Mouse (Mus musculus) liver, embryonic 14.5 days (tissue): ENCODE data around the gene Cd5. TPM values are rescaled to one million over a fixed set of nuclear protein-coding genes. Genes with fewer than 3 reads are reported as not detected.

Experiments
- ATAC-seq: fragments of 200-750 bp; cut with Nextera tagmentation; 2 replicates; pipeline ENCODE4 v1.8.0; 2017; ENCODE audit warnings: moderate number of reproducible peaks, mild to moderate bottlenecking, moderate library complexity; ENCODE audit not compliant: insufficient read depth
- DNase-seq, 3 experiments: peaks; one replicate each; pipeline ENCODE4 v3.0.0-alpha.2; 2012 to 2013; ENCODE audit warnings: low read depth in 3 of 3, low spot score in 3 of 3
- H3K27ac ChIP-seq: fragments of 300-500 bp; sonication (generic); 2 replicates; pipeline ENCODE4 v1.5.1; 2014; ENCODE audit warnings: moderate library complexity, mild to moderate bottlenecking, control low read depth, inconsistent platforms
- H3K27me3 ChIP-seq: fragments of 300-500 bp; sonication (generic); 2 replicates; pipeline ENCODE4 v1.6.1; 2014; ENCODE audit warnings: mild to moderate bottlenecking, low read length, moderate library complexity; ENCODE audit not compliant: control insufficient read depth, insufficient read depth
- H3K36me3 ChIP-seq: fragments of 300-500 bp; sonication (generic); replicated peaks from 2 replicates; pipeline ENCODE4 v1.6.1; 2014; ENCODE audit warnings: low read depth; ENCODE audit not compliant: control insufficient read depth, insufficient read depth
- H3K4me1 ChIP-seq, 2 experiments: fragments of 200-500 bp in 1 of 2; fragments of 300-500 bp in 1 of 2; sonication (generic) in 1 of 2; replicated peaks; 2 replicates each; pipeline ENCODE4 v1.6.1; 2012 to 2014; ENCODE audit warnings: antibody characterized with exemption in 1 of 2, inconsistent platforms in 1 of 2, low read length in 1 of 2; ENCODE audit not compliant: control insufficient read depth in 2 of 2, insufficient read depth in 2 of 2
- H3K4me2 ChIP-seq: fragments of 300-500 bp; sonication (generic); 2 replicates; pipeline ENCODE4 v1.6.1; 2014; ENCODE audit warnings: low read depth, mild to moderate bottlenecking, control low read depth, moderate library complexity
- H3K4me3 ChIP-seq, 2 experiments: fragments of 200-500 bp in 1 of 2; fragments of 300-500 bp in 1 of 2; sonication (generic) in 1 of 2; 2 replicates each; pipeline ENCODE4 v1.5.1; 2012 to 2014; ENCODE audit warnings: low read depth in 2 of 2, low read length in 2 of 2, mild to moderate bottlenecking in 2 of 2, control low read depth in 1 of 2, inconsistent platforms in 1 of 2, moderate library complexity in 1 of 2; ENCODE audit not compliant: insufficient read depth in 1 of 2
- H3K9ac ChIP-seq: fragments of 300-500 bp; sonication (generic); replicated peaks from 2 replicates; pipeline ENCODE4 v1.6.1; 2014; ENCODE audit warnings: mild to moderate bottlenecking, control low read depth, moderate library complexity
- H3K9me3 ChIP-seq: fragments of 300-500 bp; sonication (generic); 2 replicates; pipeline ENCODE4 v1.6.1; 2016; ENCODE audit warnings: low read length, mixed read lengths; ENCODE audit not compliant: control insufficient read depth
- CTCF ChIP-seq: IDR thresholded peaks from 2 replicates; pipeline ENCODE4 v1.5.1; 2016; ENCODE audit warnings: antibody characterized with exemption, low read depth, control low read depth
- EP300 ChIP-seq: IDR thresholded peaks from 2 replicates; pipeline ENCODE4 v1.6.1; 2016; ENCODE audit warnings: antibody characterized with exemption, low read depth
- WGBS: fragments of 180-500 bp; shearing (Covaris S2); extraction: QIAGEN DNeasy Blood & Tissue Kit; methylation state at CpG from one replicate; pipeline ENCODE4 v1.1.7; 2014; ENCODE audit not compliant: insufficient replicate concordance; 5-methylcytosine and 5-hydroxymethylcytosine counted together
- polyA plus RNA-seq, 2 experiments: library from polyadenylated mRNA; depleted of rRNA in 1 of 2; stranded (reverse) in 1 of 2; unstranded in 1 of 2; fragments of >200 nt; fragmentation: Nextera tagmentation in 1 of 2; extraction: Ambion mirVana in 1 of 2; gene quantifications; 2 replicates each; pipeline versions ENCODE4 v1.2.1 to v1.2.3; 2012 to 2014

The Cd5 gene
- polyA plus RNA-seq, 2 experiments: 0.02 to 0.04 TPM

DNA sequence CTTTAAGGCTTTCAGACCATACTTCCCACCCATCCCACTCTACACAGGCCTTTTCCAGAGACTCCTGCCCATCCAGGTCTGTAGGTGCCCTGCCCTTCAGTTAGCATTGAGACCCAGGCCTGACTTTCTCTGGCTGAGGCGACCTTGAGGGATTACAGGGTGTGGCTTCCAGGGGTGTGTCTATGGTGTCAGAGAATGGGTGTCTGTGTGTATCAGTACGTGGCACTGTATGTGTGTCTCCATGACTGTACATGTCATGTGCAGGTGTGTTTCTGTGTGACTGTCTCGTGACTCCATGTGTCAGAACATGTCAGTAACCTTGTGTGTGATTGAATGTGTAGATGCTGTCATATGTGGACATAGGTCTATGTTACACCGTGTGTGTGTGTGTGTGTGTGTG, 67.5 kb downstream of the Cd5 start:
- TF ChIP-seq CTCF: no peak
- no peak for TF ChIP-seq EP300
- H3K4me2 ChIP-seq: no peak overlapping the region
- no peaks in the 10 kb centered on the region for H3K36me3 ChIP-seq
- no peak overlapping the region for H3K27ac ChIP-seq
- H3K9ac ChIP-seq: no peak overlapping the region
- H3K4me1 ChIP-seq: peaks cover 0 to 9% of the 10 kb centered on the region in 2 experiments; a peak in 2 of 4 replicates
- no peak for ATAC-seq
- no peaks in the 10 kb centered on the region for H3K27me3 ChIP-seq
- no peaks in the 10 kb centered on the region for H3K9me3 ChIP-seq
- DNase-seq: no peak
- no peak overlapping the region for H3K4me3 ChIP-seq
- WGBS: 48% methylated on average over 4 of the region's 4 CpGs

Other genes starting within 250 kb of the Cd5 start
- gene Cpsf7, start 213.7 kb downstream of the Cd5 start, polyA plus RNA-seq (2012; rRNA removed): 16.2 and 22.9 TPM in 2 replicates
- gene Cpsf7, start 213.7 kb downstream of the Cd5 start, polyA plus RNA-seq (2014; fragmentation: Nextera tagmentation; extraction: Ambion mirVana): 12.8 and 14.1 TPM in 2 replicates
- gene Sdhaf2, start 212.9 kb downstream of the Cd5 start, polyA plus RNA-seq (2012; rRNA removed): 16.8 and 20.5 TPM in 2 replicates
- 26.9 and 31.0 TPM in 2 replicates for gene Sdhaf2, start 212.9 kb downstream of the Cd5 start, polyA plus RNA-seq (2014; fragmentation: Nextera tagmentation; extraction: Ambion mirVana)
- 9.7 and 15.6 TPM in 2 replicates for gene Tmem216, start 182.8 kb downstream of the Cd5 start, polyA plus RNA-seq (2012; rRNA removed)
- gene Tmem216, start 182.8 kb downstream of the Cd5 start, polyA plus RNA-seq (2014; fragmentation: Nextera tagmentation; extraction: Ambion mirVana): 13.2 and 16.9 TPM in 2 replicates
- 9.5 and 11.8 TPM in 2 replicates for gene Cyb561a3, start 161.8 kb downstream of the Cd5 start, polyA plus RNA-seq (2012; rRNA removed)
- gene Cyb561a3, start 161.8 kb downstream of the Cd5 start, polyA plus RNA-seq (2014; fragmentation: Nextera tagmentation; extraction: Ambion mirVana): 11.0 and 12.9 TPM in 2 replicates
- 7.5 and 8.3 TPM in 2 replicates for gene Tmem138, start 161.6 kb downstream of the Cd5 start, polyA plus RNA-seq (2012; rRNA removed)
- gene Tmem138, start 161.6 kb downstream of the Cd5 start, polyA plus RNA-seq (2014; fragmentation: Nextera tagmentation; extraction: Ambion mirVana): 11.5 and 12.6 TPM in 2 replicates
- gene Ddb1, start 133.7 kb downstream of the Cd5 start, polyA plus RNA-seq (2012; rRNA removed): 66.8 and 91.2 TPM in 2 replicates
- 133 and 147 TPM in 2 replicates for gene Ddb1, start 133.7 kb downstream of the Cd5 start, polyA plus RNA-seq (2014; fragmentation: Nextera tagmentation; extraction: Ambion mirVana)
- 11.7 and 13.9 TPM in 2 replicates for gene Tkfc, start 133.3 kb downstream of the Cd5 start, polyA plus RNA-seq (2012; rRNA removed)
- gene Tkfc, start 133.3 kb downstream of the Cd5 start, polyA plus RNA-seq (2014; fragmentation: Nextera tagmentation; extraction: Ambion mirVana): 15.1 and 15.6 TPM in 2 replicates
- gene Vwce, start 104.8 kb downstream of the Cd5 start, polyA plus RNA-seq (2012; rRNA removed): 6.7 and 8.5 TPM in 2 replicates
- gene Vwce, start 104.8 kb downstream of the Cd5 start, polyA plus RNA-seq (2014; fragmentation: Nextera tagmentation; extraction: Ambion mirVana): 5.4 and 7.4 TPM in 2 replicates
- 0.02 TPM in 1 of 2 replicates, not detected in the other for gene Pga5, start 60.9 kb downstream of the Cd5 start, polyA plus RNA-seq (2012; rRNA removed)
- gene Pga5, start 60.9 kb downstream of the Cd5 start, polyA plus RNA-seq (2014; fragmentation: Nextera tagmentation; extraction: Ambion mirVana): not detected in 2 replicates
- gene Vps37c, start 50.3 kb downstream of the Cd5 start, polyA plus RNA-seq (2012; rRNA removed): 6.0 and 6.3 TPM in 2 replicates
- gene Vps37c, start 50.3 kb downstream of the Cd5 start, polyA plus RNA-seq (2014; fragmentation: Nextera tagmentation; extraction: Ambion mirVana): 9.3 and 10.4 TPM in 2 replicates
- gene Cd6, start 91.1 kb upstream of the Cd5 start, polyA plus RNA-seq (2012; rRNA removed): not detected in 2 replicates
- 0.05 TPM in 1 of 2 replicates, not detected in the other for gene Cd6, start 91.1 kb upstream of the Cd5 start, polyA plus RNA-seq (2014; fragmentation: Nextera tagmentation; extraction: Ambion mirVana)
- gene Slc15a3, start 100.7 kb upstream of the Cd5 start, polyA plus RNA-seq (2012; rRNA removed): 3.7 and 3.8 TPM in 2 replicates
- 0.90 and 1.4 TPM in 2 replicates for gene Slc15a3, start 100.7 kb upstream of the Cd5 start, polyA plus RNA-seq (2014; fragmentation: Nextera tagmentation; extraction: Ambion mirVana)
- 2.5 and 2.8 TPM in 2 replicates for gene Tmem132a, start 130.9 kb upstream of the Cd5 start, polyA plus RNA-seq (2012; rRNA removed)
- 1.6 and 2.2 TPM in 2 replicates for gene Tmem132a, start 130.9 kb upstream of the Cd5 start, polyA plus RNA-seq (2014; fragmentation: Nextera tagmentation; extraction: Ambion mirVana)
- gene Tmem109, start 143.0 kb upstream of the Cd5 start, polyA plus RNA-seq (2012; rRNA removed): 10.9 and 11.1 TPM in 2 replicates
- 16.1 and 16.5 TPM in 2 replicates for gene Tmem109, start 143.0 kb upstream of the Cd5 start, polyA plus RNA-seq (2014; fragmentation: Nextera tagmentation; extraction: Ambion mirVana)
- 108 and 117 TPM in 2 replicates for gene Prpf19, start 156.2 kb upstream of the Cd5 start, polyA plus RNA-seq (2012; rRNA removed)
- gene Prpf19, start 156.2 kb upstream of the Cd5 start, polyA plus RNA-seq (2014; fragmentation: Nextera tagmentation; extraction: Ambion mirVana): 15.7 and 19.1 TPM in 2 replicates
- gene Zp1, start 181.6 kb upstream of the Cd5 start, polyA plus RNA-seq (2012; rRNA removed): not detected in 2 replicates
- gene Zp1, start 181.6 kb upstream of the Cd5 start, polyA plus RNA-seq (2014; fragmentation: Nextera tagmentation; extraction: Ambion mirVana): not detected in 2 replicates
- gene Ptgdr2, start 198.2 kb upstream of the Cd5 start, polyA plus RNA-seq (2012; rRNA removed): 0.02 and 0.04 TPM in 2 replicates
- 0.05 and 0.09 TPM in 2 replicates for gene Ptgdr2, start 198.2 kb upstream of the Cd5 start, polyA plus RNA-seq (2014; fragmentation: Nextera tagmentation; extraction: Ambion mirVana)
- gene Ccdc86, start 210.3 kb upstream of the Cd5 start, polyA plus RNA-seq (2012; rRNA removed): 3.3 and 4.9 TPM in 2 replicates
- gene Ccdc86, start 210.3 kb upstream of the Cd5 start, polyA plus RNA-seq (2014; fragmentation: Nextera tagmentation; extraction: Ambion mirVana): 9.9 and 10.6 TPM in 2 replicates
- not detected in 2 replicates for gene Ms4a10, start 235.7 kb upstream of the Cd5 start, polyA plus RNA-seq (2012; rRNA removed)
- 0.23 TPM in 1 of 2 replicates, not detected in the other for gene Ms4a10, start 235.7 kb upstream of the Cd5 start, polyA plus RNA-seq (2014; fragmentation: Nextera tagmentation; extraction: Ambion mirVana)